Mouse (Mus musculus) cerebellum, adult 2 months (tissue): ENCODE results near the gene Nedd9.

ENCODE experiments used
- CTCF ChIP-seq: fragments of 200-500 bp; IDR thresholded peaks from 2 replicates; pipeline ENCODE4 v1.5.1; 2011; ENCODE audit warnings: low read depth, mild to moderate bottlenecking, control low read depth, low read length, moderate library complexity, borderline replicate concordance; ENCODE audit not compliant: insufficient read depth
- POLR2A ChIP-seq: fragments of 200-500 bp; IDR thresholded peaks from 2 replicates; pipeline ENCODE4 v1.6.1; 2011; ENCODE audit warnings: low read length, control low read depth, borderline replicate concordance; ENCODE audit not compliant: insufficient read depth

GRCm38 (mm10) chr13:41427046-41427445, 60.1 kb downstream of the Nedd9 start:
- no peak for TF ChIP-seq CTCF
- TF ChIP-seq POLR2A, result no peak
